Mouse (Mus musculus): ENCODE measurements around the gene Enox1. TPM values are rescaled to one million over a fixed set of nuclear protein-coding genes. Genes with fewer than 3 reads are reported as not detected.

The Enox1 gene
- polyA plus RNA-seq, 1 experiment = 0.30 TPM

- WGBS = 92% methylated on average over 5 of the region's 5 CpGs
- no peak overlapping the region for H3K4me3 ChIP-seq (ENCODE audit: low read depth, low read length)
- TF ChIP-seq CTCF (IDR thresholded peaks at IDR 0.05; ENCODE audit: extremely low read depth, insufficient read length, insufficient replicate concordance, low read depth, low read length) (no peak), POLR2A (IDR thresholded peaks at IDR 0.05; ENCODE audit: low read depth, low read length) (no peak)
- no peaks in the 10 kb centered on the region for H3K36me3 ChIP-seq (ENCODE audit: control insufficient read depth, insufficient read depth, low read length)
- no peaks in the 10 kb centered on the region for H3K27me3 ChIP-seq (ENCODE audit: control insufficient read depth, insufficient read depth, low read length)
- no peak overlapping the region for H3K27ac ChIP-seq (ENCODE audit: insufficient read depth, low read depth, low read length)
- H3K4me1 ChIP-seq (ENCODE audit: control insufficient read depth, insufficient read depth, insufficient read length, low read length) = no peaks in the 10 kb centered on the region
Measured at GRCm38 (mm10) chr14:77744638-77745240, 588.2 kb downstream of the Enox1 start.

GRCm38 (mm10) chr14:77748920-77749319 lies 592.4 kb downstream of the Enox1 start:
- Histone ChIP-seq H3K27me3 (ENCODE audit: control insufficient read depth, insufficient read depth, low read length) (no peaks in the 10 kb centered on the region), H3K4me3 (ENCODE audit: low read depth, low read length) (no peak overlapping the region), H3K4me1 (ENCODE audit: control insufficient read depth, insufficient read depth, insufficient read length, low read length) (no peaks in the 10 kb centered on the region), H3K27ac (ENCODE audit: insufficient read depth, low read depth, low read length) (no peak overlapping the region), H3K36me3 (ENCODE audit: control insufficient read depth, insufficient read depth, low read length) (no peaks in the 10 kb centered on the region)
- TF ChIP-seq CTCF (IDR thresholded peaks at IDR 0.05; ENCODE audit: extremely low read depth, insufficient read length, insufficient replicate concordance, low read depth, low read length) (no peak), POLR2A (IDR thresholded peaks at IDR 0.05; ENCODE audit: low read depth, low read length) (no peak)

Other genes starting within 250 kb of the Enox1 start
- 0.22 and 0.47 TPM in 2 replicates for gene Ccdc122, start 120.0 kb upstream of the Enox1 start, polyA plus RNA-seq (2012; rRNA removed)
- 1.9 and 4.1 TPM in 2 replicates for gene Lacc1, start 119.9 kb upstream of the Enox1 start, polyA plus RNA-seq (2012; rRNA removed)